Mouse (Mus musculus): ENCODE results near the gene Galnt14.

Galnt14 gene

GRCm38 (mm10) chr17:73507804-73508535 is 202.3 kb downstream of the Galnt14 start:
- DNase-seq (ENCODE audit: low spot score): no peak

GRCm38 (mm10) chr17:73504111-73504510 is 206.1 kb downstream of the Galnt14 start:
- DNase-seq (ENCODE audit: low spot score): no peak

GRCm38 (mm10) chr17:73502613-73503012 is 207.6 kb downstream of the Galnt14 start:
- DNase-seq (ENCODE audit: low spot score): no peak

GRCm38 (mm10) chr17:73489519-73489918 is 220.7 kb downstream of the Galnt14 start:
- DNase-seq (ENCODE audit: low spot score): no peak

GRCm38 (mm10) chr17:73487792-73488191 is 222.5 kb downstream of the Galnt14 start:
- no peak for DNase-seq (ENCODE audit: low spot score)

- DNase-seq (ENCODE audit: low spot score): no peak
Measured at GRCm38 (mm10) chr17:73487380-73487779, 222.9 kb downstream of the Galnt14 start.

- DNase-seq (ENCODE audit: low spot score): no peak
Measured at GRCm38 (mm10) chr17:73477096-73478076, 232.9 kb downstream of the Galnt14 start.

- DNase-seq (ENCODE audit: low spot score): no peak
Measured at GRCm38 (mm10) chr17:73474371-73474770, 235.9 kb downstream of the Galnt14 start.

GRCm38 (mm10) chr17:73473012-73473411 is 237.2 kb downstream of the Galnt14 start:
- no peak for DNase-seq (ENCODE audit: low spot score)

- no peak for DNase-seq (ENCODE audit: low spot score)
Measured at GRCm38 (mm10) chr17:73460874-73461273, 249.4 kb downstream of the Galnt14 start.

- no peak for DNase-seq (ENCODE audit: low spot score)
Measured at GRCm38 (mm10) chr17:73458741-73459140, 251.5 kb downstream of the Galnt14 start.

GRCm38 (mm10) chr17:73456551-73456950 is 253.7 kb downstream of the Galnt14 start:
- no peak for DNase-seq (ENCODE audit: low spot score)

- DNase-seq (ENCODE audit: low spot score): no peak
Measured at GRCm38 (mm10) chr17:73453646-73454045, 256.6 kb downstream of the Galnt14 start.

GRCm38 (mm10) chr17:73452151-73452760 is 258.0 kb downstream of the Galnt14 start:
- DNase-seq (ENCODE audit: low spot score): no peak

GRCm38 (mm10) chr17:73449104-73449503 is 261.1 kb downstream of the Galnt14 start:
- no peak for DNase-seq (ENCODE audit: low spot score)

Measured in lung, postnatal 25 days (tissue).